Mouse (Mus musculus) kidney, postnatal 0 days (tissue): ENCODE measurements around the gene Afdn. TPM values are rescaled to one million over a fixed set of nuclear protein-coding genes. Genes with fewer than 3 reads are reported as not detected.
A peak's percentile ranks its signal among the peaks of the same experiment; 100 is the strongest.

Experiments used
- ATAC-seq: fragments of 200-750 bp; cut with Nextera tagmentation; replicated peaks from 2 replicates; pipeline ENCODE4 v1.8.0; 2017; ENCODE audit warnings: low read depth, moderate number of reproducible peaks, moderate TSS enrichment, moderate library complexity; ENCODE audit not compliant: low FRiP score
- DNase-seq: peaks from one replicate; pipeline ENCODE4 v3.0.0-alpha.2; 2016; ENCODE audit warnings: low spot score
- H3K27ac ChIP-seq: fragments of 300-500 bp; sonication (generic); 2 replicates; pipeline ENCODE4 v1.5.1; 2014; ENCODE audit warnings: mild to moderate bottlenecking
- H3K27me3 ChIP-seq: fragments of 300-500 bp; sonication (generic); 2 replicates; pipeline ENCODE4 v1.6.1; 2014; ENCODE audit warnings: low read length, mixed read lengths; ENCODE audit not compliant: insufficient read depth
- H3K36me3 ChIP-seq: fragments of 300-500 bp; sonication (generic); 2 replicates; pipeline ENCODE4 v1.6.1; 2014; ENCODE audit warnings: low read length, mixed read lengths; ENCODE audit not compliant: insufficient read depth
- H3K4me1 ChIP-seq: fragments of 300-500 bp; sonication (generic); replicated peaks from 2 replicates; pipeline ENCODE4 v1.6.1; 2014; ENCODE audit warnings: antibody characterized with exemption, low read length, mixed read lengths; ENCODE audit not compliant: insufficient read depth
- H3K4me2 ChIP-seq: fragments of 300-500 bp; sonication (generic); 2 replicates; pipeline ENCODE4 v1.6.1; 2014; ENCODE audit warnings: mild to moderate bottlenecking, low read length, moderate library complexity, mixed read lengths
- H3K4me3 ChIP-seq: fragments of 300-500 bp; sonication (generic); replicated peaks from 2 replicates; pipeline ENCODE4 v1.5.1; 2014; ENCODE audit warnings: low read depth, low read length
- H3K9ac ChIP-seq: fragments of 300-500 bp; sonication (generic); 2 replicates; pipeline ENCODE4 v1.6.1; 2014; ENCODE audit warnings: low read depth, low read length
- H3K9me3 ChIP-seq: fragments of 300-500 bp; sonication (generic); replicated peaks from 2 replicates; pipeline ENCODE4 v1.6.1; 2016; ENCODE audit warnings: low read length, inconsistent platforms, mixed read lengths
- CTCF ChIP-seq: IDR thresholded peaks from 2 replicates; pipeline ENCODE4 v1.5.1; 2016; ENCODE audit warnings: antibody characterized with exemption, low read depth, mild to moderate bottlenecking, moderate library complexity
- WGBS: fragments of 180-500 bp; shearing (Covaris S2); extraction: QIAGEN DNeasy Blood & Tissue Kit; methylation state at CpG from one replicate; pipeline ENCODE4 v1.1.7; 2014; 5-methylcytosine and 5-hydroxymethylcytosine counted together
- polyA plus RNA-seq: library from polyadenylated mRNA; unstranded; fragments of >200 nt; fragmentation: Nextera tagmentation; extraction: Ambion mirVana; gene quantifications from 2 replicates; pipeline ENCODE4 v1.2.1, GENCODE M21; 2015

Gene Afdn
- polyA plus RNA-seq, 1 experiment from 2014 or later, result 102 TPM

- H3K27me3 ChIP-seq, result no peaks in the 10 kb centered on the region
- H3K36me3 ChIP-seq, result no peaks in the 10 kb centered on the region
- peaks cover 10% of the 10 kb centered on the region; the same call in 1 of the 2 replicates for H3K4me1 ChIP-seq
- no peak overlapping the region for H3K4me2 ChIP-seq
- TF ChIP-seq CTCF, result no peak
- no peaks in the 10 kb centered on the region for H3K9me3 ChIP-seq
- DNase-seq (no peak), ATAC-seq (peak; percentile 61)
- no peak overlapping the region for H3K4me3 ChIP-seq
- H3K27ac ChIP-seq, result no peak overlapping the region
- WGBS, result 71% methylated on average over 8 of the region's 8 CpGs
- no peak overlapping the region for H3K9ac ChIP-seq
Observed at GRCm38 (mm10) chr17:13735803-13736282, 24.5 kb upstream of the Afdn start.

- Histone ChIP-seq H3K27ac (0 out of 2 replicates have a peak overlapping the region, but pooled peaks have one; percentile 36), H3K4me1 (peaks cover 14% of the 10 kb centered on the region; the same call in 1 of the 2 replicates), H3K4me3 (no peak overlapping the region), H3K36me3 (no peaks in the 10 kb centered on the region), H3K9me3 (no peaks in the 10 kb centered on the region), H3K27me3 (no peaks in the 10 kb centered on the region), H3K9ac (no peak overlapping the region), H3K4me2 (no peak overlapping the region)
- WGBS, result 58% methylated on average over 6 of the region's 6 CpGs
- ATAC-seq (no peak), DNase-seq (no peak)
- TF ChIP-seq CTCF, result no peak
Observed at GRCm38 (mm10) chr17:13737336-13737735, 23.0 kb upstream of the Afdn start.

DNA sequence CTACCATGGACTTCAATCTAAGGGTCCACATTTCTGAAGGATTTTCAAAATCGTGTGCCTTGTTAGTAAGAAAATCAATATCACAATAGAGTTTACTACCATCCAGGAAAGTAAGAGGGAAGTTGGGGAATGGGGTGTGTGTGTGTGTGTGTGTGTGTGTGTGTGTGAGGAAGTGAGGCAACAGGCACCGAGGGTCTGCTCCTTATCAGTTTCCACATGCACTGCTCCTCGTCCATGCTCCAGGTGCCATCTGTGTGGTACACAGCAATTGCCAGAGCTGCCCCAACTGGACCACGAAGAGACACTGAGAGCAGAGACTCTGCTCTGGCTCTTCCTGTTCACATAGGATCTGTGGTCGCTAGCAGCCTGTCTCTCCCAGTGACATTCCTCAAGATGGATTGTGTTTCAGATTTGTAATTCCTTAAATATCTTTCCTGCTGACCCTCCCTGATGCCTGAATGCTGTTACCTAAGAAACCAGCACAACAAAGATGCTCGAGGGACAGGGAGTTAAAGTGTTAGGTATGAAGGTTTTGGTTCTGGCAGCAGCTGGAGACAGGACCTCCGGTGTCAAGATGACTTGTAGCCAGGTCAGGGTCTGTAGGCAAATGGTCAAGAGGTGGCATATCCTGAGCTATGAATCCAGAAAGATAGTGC lies 22.1 kb upstream of the Afdn start:
- Histone ChIP-seq H3K27ac (peak overlapping the region; percentile 31; the same call in 1 of the 2 replicates), H3K36me3 (no peaks in the 10 kb centered on the region), H3K4me1 (peaks cover 19% of the 10 kb centered on the region; the same call in 1 of the 2 replicates), H3K4me2 (no peak overlapping the region), H3K27me3 (no peaks in the 10 kb centered on the region), H3K4me3 (no peak overlapping the region), H3K9ac (no peak overlapping the region), H3K9me3 (no peaks in the 10 kb centered on the region)
- no peak for TF ChIP-seq CTCF
- 40% methylated on average over 7 of the region's 7 CpGs for WGBS
- no peak for ATAC-seq
- no peak for DNase-seq

- TF ChIP-seq CTCF, result no peak
- 89% methylated on average over 2 of the region's 2 CpGs for WGBS
- H3K9ac ChIP-seq, result no peak overlapping the region
- DNase-seq (no peak), ATAC-seq (no peak)
- H3K4me2 ChIP-seq, result no peak overlapping the region
- H3K36me3 ChIP-seq, result no peaks in the 10 kb centered on the region
- no peaks in the 10 kb centered on the region for H3K27me3 ChIP-seq
- no peak overlapping the region for H3K27ac ChIP-seq
- no peaks in the 10 kb centered on the region for H3K9me3 ChIP-seq
- no peak overlapping the region for H3K4me3 ChIP-seq
- peaks cover 24% of the 10 kb centered on the region; the same call in 1 of the 2 replicates for H3K4me1 ChIP-seq
Observed at GRCm38 (mm10) chr17:13738916-13739315, 21.4 kb upstream of the Afdn start.

GRCm38 (mm10) chr17:13739981-13740380 lies 20.4 kb upstream of the Afdn start:
- Histone ChIP-seq H3K9me3 (no peaks in the 10 kb centered on the region), H3K4me2 (no peak overlapping the region), H3K4me1 (peaks cover 31% of the 10 kb centered on the region), H3K27me3 (no peaks in the 10 kb centered on the region), H3K4me3 (no peak overlapping the region), H3K36me3 (no peaks in the 10 kb centered on the region), H3K9ac (no peak overlapping the region), H3K27ac (no peak overlapping the region)
- DNase-seq (no peak), ATAC-seq (no peak)
- no peak for TF ChIP-seq CTCF
- 85% methylated on average over 5 of the region's 5 CpGs for WGBS

DNA sequence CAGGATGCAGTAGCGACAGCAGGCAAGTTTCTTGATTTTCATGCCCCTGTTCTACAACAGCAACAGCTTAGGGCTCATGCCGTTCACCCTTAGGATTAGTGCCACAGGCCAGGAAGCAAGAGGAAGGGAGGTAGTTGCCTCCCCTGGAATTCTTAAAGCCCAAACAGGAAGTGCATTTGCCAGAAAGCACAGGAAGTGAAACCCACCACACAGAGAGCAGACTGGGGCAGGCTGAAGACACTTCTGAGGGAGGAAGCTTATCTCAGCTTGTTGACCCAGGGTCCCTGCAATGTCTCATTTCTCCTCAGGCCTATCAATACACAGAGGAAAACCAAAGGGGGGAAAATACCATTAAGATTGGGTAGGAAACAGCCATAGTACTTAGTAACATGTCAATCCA lies 19.5 kb upstream of the Afdn start:
- no peaks in the 10 kb centered on the region for H3K36me3 ChIP-seq
- H3K4me2 ChIP-seq, result no peak overlapping the region
- H3K9me3 ChIP-seq, result no peaks in the 10 kb centered on the region
- DNase-seq (no peak), ATAC-seq (no peak)
- no peak overlapping the region for H3K9ac ChIP-seq
- peaks cover 39% of the 10 kb centered on the region for H3K4me1 ChIP-seq
- 36% methylated on average over 2 of the region's 2 CpGs for WGBS
- TF ChIP-seq CTCF, result no peak
- no peak overlapping the region for H3K4me3 ChIP-seq
- H3K27ac ChIP-seq, result no peak overlapping the region
- H3K27me3 ChIP-seq, result no peaks in the 10 kb centered on the region
